Mouse (Mus musculus): ENCODE measurements around the gene Chd8.

DNA sequence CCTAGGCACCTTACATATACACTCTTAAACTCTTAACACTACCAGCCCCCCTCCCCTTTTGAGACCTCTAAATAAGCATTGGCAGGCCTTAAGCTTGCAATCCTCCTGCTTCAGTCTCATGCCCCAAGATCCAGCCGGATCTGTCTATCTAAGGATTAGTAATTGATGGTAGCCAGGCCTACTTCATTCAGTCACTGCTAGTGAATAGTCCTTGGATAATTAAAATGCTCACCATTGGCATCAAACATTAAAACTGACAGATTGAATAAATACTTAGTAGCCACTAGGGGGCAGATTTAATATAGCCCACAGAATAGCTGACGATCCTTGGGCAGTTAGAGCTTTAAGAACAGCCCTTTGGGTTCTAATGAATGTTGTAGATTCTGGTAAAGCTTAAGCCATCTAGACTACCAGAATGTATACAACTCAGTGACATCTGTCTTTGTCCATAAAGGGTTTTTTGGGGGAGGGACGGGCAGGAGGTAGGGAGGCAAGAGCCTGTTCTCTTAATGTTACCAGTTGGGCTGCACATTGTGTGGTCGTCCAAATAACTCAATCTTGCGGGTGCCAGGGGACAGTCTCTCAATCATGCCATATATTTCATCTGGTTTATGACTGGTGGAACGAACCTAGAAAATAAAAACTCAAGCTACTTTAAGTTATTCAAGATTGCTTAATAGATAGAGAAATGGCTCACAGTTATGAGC is 38.1 kb upstream of the Chd8 start:
- TF ChIP-seq EP300 (optimal IDR thresholded peaks at IDR 0.05) (no peak), CTCF (IDR thresholded peaks at IDR 0.05; ENCODE audit: low read depth) (peak; percentile 76)

All from stomach, postnatal 0 days (tissue).